Mouse (Mus musculus) urinary bladder, postnatal 36 days (tissue): Measurements from ENCODE around the gene Abca8a.
A peak's percentile ranks its signal among the peaks of the same experiment; 100 is the strongest.

Experiments used
- DNase-seq, 2 experiments: peaks; one replicate each; pipeline ENCODE4 v3.0.0; 2022; ENCODE audit warnings: low spot score in 2 of 2, mixed read lengths in 1 of 2

The Abca8a gene

DNA sequence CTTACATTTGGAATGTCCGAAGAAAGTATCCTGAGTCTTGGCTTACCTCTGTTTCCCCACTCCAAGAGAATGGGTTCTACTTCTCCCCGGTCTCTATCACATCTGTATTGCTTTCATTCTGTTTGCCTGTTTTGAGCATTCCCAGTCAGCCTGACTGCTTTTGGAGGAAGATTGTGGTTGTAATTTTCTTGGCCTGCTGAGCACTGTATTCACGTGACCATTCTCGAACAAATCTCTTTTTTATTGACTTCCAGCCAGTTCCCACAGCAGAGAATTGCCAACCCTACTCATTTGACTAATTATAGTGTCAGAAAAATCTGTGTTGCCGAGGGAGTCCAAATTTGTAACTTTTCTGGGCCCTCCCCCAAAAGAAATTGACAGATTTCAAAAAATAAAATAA lies at the start of gene Abca8a:
Abca8a (minus strand) TSS at position 121 of the 400 bp plus-strand sequence.
- DNase-seq, result peak in 1 of 2 experiments; percentile 11

DNA sequence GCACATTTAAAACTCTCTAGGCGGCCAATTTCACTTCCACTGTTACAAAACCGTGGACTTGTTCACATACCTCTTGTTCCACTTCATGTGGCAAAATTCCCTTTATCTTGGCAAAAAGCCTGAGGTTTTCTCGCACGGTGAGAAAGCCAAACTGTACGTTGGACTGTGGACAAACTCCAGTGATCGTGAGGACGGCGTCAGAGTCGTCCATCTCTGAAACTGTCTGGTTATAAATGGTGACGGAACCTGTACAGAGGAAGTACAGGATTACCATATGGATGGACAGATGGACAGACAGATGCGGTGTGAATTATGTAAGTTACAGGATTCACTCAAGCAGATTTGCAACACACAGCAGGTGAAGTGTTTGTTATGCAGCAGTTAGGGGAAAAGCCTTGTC lies 49.6 kb upstream of the Abca8a start:
- no peak for DNase-seq

DNA sequence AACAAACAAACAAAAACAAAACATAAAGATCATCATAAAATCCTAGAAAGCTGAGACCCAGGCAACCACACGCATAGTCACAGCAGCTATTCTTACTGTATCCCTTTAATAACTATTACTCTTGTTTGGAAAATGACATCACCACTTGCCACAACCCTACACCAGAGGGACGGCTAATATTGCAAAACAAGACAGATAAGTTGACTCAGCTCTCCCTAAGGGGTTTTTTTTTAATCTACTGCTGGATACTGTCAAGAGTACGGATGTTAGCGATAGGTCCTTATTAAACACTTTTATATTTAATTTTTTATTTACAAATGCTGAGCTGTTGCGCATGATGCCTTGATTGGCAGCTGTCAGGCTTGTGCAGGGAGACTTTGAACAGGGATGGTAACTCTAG lies 35.0 kb upstream of the Abca8a start:
- DNase-seq, result no peak

DNA sequence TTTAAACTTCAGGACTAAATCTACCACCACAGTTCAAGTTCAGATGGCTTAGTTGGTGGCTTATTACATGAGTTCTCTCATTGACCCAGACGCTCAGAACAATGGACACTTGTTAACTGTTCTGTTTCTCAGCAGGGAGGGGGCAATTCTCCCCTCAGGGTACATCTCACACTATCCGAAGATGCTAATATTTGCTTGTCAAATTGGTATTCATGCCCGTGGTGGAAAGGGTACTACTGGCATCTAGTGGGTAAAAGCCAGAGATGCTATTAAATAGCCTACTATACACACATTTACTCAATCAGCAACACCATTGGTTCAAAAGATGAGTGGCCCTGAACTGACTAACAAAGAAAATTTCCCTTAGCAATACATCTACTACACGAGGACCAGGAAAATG lies 15.4 kb upstream of the Abca8a start:
- no peak for DNase-seq

DNA sequence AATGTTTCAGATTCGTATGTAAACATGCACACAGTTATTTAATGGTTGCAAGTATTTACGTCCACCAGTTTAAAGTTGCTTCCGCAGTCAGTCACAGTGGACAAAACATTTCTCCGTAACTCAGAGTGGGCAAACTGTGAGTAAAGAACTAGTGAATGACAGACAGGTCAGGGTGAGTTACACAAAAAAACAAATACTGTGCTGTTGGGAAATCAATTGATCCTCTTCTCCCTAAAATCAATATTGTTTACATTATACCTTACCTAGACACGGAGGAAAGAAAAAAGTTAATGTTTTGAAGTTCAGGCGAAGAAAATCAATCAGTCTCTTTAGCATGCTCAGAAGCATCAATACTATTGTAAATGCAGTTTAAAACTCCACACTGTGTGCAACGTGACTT lies 5.7 kb upstream of the Abca8a start:
- no peak for DNase-seq

DNA sequence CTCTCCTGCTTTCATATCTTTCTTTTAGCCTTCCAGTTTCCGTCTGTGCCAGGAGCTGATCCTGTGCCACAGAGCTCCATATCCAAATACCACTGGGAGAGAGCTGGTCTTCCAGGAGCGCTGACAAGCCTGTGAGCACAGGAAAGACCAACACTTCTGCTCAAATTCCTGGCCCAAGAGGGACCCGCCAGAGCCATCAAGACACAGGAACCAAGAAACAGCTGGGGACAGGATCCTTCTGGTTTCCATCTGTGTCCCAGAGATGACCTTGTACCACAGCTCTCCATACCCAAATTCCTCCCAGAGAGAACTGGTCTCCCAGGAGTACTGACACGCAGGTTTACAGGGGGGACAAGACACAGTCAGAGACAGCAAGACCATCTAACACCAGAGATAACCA lies 3.1 kb upstream of the Abca8a start:
- no peak for DNase-seq

DNA sequence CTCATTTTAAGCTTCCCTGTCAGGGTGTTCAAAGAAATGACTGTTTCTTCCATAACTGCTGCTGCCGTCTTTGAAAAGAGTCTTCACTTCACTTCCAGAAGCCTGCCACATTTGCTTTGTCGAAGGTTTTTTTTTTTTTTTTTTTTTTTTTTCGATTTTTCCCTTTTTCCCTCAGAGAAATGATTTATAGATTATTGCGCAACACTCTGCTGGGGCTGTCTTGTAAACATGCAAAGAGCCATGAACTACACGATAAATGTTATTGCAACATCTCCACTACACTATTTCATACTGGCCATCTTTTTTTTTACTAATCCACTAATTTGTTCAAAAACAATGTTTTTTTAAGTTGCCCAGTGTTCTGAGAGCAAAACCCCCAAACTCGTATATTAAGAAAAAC lies 1.7 kb upstream of the Abca8a start:
- DNase-seq, result no peak

DNA sequence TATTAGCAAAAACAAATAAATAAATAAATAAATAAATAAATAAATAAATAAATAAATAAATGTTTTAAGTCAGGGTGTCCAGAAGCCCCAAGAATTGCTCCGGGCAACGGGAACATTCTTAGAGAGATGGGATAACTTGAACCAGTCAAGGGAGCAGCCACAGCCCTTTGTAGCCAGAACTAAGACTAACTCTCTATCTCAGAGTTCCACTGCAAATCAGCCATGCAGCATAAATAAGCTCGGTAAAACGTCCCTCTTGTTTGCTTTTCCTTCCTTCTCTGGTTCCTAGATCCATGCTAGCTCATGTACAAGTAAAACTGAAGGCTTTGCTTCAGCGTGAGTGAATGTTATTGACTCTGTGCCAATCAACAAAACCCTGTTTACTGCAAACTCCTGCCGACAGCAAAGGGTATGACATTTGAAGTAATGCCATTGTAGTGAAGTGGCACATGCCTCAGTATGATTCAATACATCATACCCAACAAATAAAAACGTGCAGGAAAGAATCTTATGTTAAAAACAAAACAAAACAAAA lies 865 bp downstream of the Abca8a start:
- no peak for DNase-seq

DNA sequence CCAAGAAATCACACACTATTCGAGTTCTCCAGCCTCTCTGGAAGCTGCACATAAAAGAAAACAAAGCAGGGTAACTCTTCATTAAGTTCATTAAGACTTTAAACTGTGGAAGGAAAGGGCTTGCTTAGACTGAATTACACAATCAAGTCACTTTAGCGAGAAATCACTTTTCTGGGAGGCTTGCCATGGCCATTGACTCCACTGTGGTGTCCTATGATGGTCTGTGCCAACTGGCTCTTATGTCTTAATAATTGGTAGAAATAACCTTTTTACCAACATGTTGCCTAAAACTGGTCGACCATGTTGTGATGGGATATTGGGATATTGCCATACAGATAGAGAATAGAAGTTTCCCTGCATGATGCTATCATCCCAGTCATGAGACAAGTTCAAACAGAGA lies 1.5 kb downstream of the Abca8a start:
- peak in 1 of 2 experiments; percentile 46 for DNase-seq

DNA sequence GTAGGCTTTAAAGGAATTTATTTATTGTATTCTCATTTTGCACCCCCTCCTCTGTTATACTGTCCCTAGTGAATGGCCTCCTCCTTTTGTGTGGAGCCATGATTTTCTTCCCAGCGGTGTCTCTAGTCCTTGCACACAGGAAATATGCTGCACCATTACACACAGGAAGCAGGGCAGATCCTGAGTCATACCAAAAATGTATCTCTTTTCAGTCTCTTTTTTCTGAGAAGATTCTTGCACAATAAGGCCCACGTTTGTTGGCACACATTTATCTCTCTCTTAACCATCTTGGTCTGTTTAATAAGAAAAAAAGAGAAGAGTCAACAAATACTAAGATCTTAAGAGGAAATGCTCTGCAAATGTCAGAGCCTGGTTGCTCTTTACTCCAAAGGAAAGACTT lies 4.5 kb downstream of the Abca8a start:
- DNase-seq, result no peak

DNA sequence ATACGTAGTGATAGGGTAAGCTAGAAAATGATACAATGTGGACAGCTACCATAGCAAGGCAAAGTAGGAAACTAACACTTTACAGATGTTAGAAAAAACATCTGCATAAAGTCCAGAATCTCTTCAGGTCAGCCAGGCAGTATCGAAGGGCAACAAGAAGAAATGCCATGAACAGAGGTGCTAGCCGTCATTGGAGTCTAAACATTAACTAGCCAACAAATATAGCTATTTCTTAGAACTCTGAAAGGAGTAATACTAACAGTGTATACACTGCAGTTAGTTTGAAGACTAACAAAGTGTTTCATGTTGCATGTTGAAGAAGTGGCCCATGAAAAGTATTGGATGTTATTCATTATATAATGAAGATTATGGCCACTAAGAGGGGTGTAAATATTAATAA lies 23.6 kb downstream of the Abca8a start:
- no peak for DNase-seq

DNA sequence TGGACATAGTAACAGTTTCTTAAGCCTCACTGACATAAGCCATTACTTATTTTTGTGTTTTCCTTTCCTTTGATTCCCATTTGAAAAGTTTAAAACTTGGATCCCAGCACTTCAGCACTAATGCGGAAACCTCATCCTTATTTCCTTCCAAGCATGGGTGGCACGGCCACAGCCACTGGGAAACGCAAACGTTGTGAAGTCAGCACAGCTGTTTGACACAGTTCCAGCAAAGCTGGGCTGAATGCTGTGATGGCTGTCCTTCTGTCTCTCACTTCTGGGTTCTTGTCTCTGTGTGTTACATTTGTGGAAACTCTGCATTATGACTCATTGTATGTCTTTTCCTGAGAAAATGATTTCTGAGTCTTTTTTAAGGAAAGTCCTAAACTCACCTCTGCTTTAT lies 34.7 kb downstream of the Abca8a start:
- DNase-seq, result no peak

DNA sequence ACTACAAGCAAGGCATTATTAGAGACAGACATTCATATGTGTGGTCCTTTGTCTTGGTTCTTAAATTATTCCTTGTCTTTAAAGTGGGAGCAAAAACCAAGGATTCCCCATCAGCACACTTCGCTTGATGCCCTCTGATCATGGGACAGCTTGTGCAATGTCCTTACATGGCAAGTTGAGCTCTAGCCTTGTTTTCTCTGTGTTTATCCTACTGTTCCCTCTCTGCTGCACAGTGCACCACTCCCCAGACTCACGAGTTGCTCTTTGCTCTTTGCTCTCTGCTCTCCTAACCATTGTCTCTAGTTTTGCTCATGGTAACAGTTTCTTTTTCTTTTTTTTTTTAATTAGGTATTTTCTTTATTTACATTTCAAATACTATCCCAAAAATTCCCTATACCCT lies 35.7 kb downstream of the Abca8a start:
- DNase-seq, result no peak

DNA sequence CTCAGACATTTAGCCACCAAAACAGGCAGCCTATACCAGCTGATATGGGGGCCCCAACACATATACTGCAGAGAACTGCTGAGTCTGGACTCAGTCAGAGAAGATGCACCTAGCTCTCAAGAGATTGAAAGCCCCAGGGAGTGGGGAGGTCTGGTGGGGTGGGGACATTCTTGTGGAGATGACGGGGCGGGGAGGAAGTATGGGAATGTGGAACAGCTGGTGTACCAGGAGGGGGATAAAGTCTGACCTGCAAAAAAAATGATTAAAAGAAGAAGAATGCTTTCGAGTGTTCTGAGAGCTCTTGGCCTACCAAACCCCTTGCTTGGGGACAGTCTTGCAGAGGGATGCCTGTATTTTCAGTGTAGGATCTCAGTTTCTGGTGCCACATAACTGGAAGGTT lies 42.1 kb downstream of the Abca8a start:
- DNase-seq, result no peak

DNA sequence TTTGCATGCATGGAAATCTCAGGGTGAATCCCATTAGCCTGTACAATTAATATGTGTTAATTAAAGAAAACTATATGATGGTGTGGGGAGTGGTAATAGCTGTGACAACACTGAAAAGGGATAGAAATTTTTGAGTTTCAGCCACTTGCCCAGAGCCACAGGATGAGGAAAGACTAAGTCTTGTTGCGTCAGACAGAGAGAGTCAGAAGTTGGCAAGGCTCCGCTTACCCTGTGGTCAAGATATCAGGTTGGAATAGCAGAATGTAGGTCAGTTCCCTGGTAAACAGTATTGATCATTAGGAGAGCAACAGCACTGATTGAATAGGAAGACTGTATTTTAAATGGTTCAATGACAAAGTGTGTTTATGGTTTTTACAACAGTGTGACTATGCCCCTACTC lies 58.0 kb downstream of the Abca8a start:
- no peak for DNase-seq

DNA sequence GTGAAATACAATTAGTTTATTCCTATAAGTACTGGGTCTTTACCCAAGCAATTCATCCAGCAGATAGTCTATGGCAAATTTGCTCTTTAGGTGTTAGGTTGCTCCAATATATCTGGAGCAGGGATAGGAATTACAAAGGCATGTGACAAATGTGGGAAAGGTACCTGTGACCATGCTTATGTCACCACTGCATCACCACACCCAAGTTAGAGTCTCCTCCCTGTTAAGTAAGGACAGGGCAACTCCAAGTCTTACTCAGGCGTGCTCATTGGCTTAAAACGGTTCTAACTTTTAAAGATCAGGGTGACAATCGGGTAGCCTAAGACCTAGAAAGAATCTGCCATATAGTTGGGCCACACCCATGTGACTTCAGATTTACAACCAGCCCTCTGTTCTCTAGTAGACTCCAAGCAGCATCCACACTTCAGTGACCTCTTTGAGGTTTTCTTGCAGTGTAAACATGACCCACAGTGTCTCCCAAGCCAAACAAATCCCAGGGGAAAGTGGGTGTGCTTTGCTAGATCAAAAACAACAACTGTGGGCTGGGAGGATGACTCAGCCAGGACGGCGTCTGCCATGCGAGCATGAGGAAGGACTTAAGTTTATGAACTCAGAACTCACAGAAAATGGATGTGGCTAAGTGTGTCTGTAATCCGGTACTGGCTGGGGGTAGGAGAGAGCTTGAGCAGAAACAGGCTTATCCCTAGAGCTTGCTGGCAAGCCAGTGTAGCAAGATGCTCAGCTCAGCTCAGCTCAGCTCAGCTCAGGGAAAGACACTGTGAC lies 66.7 kb downstream of the Abca8a start:
- DNase-seq, result peak; percentile 20 to 33

DNA sequence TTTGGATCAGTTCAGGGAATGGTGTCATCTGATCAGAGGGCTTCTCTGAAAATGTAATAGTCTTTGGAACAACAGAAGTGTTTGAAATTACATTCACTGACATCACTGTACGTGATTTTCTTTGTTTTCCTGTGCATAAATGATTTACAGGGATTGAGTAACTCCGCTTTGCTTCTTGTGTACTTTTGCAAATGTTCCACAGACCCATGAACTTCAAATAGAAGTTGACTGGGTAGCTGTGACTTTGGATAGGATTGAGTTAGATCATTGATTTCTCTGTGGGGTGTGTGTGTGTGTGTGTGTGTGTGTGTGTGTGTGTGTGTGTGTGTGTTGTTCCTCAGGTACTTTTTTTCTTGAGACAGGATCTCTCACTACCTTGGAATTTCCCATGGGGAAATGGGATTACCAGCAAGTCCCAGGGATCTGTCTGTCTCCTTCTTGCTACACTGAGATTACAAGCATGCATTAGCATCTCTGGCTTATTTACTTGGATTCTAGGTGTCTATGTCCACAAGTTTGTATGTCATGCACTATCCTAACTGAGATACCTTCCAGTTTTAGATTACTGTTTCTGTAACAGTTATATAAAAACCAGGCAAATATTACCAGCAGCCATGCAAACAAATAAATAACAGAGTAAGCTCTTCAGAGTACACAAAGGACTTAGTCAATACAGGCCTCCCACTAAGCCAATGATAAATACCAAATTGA lies 84.8 kb downstream of the Abca8a start:
- no peak for DNase-seq

DNA sequence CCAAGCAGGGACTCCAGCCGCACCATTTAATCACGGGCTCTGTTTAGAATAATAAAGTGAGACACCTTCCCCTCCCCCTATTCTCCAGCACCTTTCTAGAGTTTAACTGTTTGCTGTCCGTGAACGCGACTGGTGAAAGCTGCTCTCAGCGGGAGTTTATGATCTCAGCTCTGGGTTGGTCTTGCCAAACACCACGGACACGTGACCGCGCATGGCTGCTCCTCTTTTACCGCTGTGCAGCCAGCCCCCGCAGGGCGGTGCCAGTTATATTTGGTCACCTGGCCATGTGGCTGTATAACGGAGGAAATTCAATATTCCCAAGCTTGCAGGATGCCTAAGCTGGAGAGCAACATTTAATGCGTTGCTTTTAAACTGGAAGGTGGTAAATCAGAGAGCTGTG lies 100.2 kb downstream of the Abca8a start, which contains the start of gene Abca8b:
Abca8b (minus strand) TSS at position 222 of the 400 bp plus-strand sequence.
- DNase-seq, result peak; percentile 43 to 76

DNA sequence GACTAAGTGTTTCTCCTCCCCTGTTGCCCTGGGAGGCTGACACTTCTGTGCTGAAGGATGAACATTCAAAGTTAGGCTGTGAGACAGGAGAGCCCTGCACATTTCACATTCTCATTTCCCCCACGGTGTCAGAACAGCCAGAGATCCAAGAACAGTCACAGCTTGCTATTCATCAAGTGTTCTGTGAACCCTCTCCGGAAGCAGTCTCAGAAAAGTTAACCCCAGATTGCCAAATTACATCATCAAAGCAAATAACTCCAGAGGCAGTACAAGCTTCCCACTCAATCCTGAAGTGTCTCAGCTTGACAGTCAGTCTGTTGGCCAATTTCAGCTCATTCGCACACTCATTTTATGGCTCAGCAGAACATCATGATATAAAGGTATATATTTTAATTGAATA lies 100.8 kb downstream of the Abca8a start:
- DNase-seq, result no peak

DNA sequence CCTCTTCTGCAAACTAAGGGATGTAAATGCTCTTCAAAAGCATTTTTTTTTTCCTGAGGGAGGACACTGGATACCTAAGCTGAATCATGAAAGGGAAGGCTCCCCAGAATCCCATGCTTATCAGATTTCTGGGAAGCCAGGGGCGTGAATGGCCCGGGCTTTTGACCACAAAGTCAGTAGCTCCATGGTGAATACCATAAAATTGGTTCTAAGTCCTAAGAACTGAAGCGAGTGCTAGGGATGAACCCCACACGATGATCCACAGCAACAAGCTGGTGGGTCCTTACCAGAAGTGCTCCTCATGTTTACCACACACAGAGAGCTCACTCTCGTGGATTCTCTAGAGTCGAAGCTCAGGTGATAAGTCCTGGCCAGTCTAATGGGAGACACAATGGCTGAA lies 101.8 kb downstream of the Abca8a start:
- DNase-seq, result no peak

DNA sequence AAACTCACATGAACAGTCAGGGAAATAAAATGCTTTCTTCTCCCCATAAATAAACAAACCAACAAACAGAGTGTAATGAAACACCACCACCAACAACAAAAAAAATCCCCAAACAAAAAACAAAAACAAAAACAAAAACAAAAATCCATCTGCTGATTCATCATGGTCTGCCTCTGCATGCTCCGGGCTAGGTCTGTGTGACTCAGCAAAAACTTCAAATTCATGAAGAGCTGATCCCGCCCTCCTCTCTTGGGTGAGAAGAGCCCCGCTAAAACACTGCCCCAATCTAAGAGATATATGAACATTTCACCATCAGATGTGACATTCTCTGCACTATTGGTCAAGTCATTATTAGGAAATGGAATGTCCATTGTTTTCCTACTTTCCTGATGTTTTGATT lies 104.5 kb downstream of the Abca8a start:
- no peak for DNase-seq

DNA sequence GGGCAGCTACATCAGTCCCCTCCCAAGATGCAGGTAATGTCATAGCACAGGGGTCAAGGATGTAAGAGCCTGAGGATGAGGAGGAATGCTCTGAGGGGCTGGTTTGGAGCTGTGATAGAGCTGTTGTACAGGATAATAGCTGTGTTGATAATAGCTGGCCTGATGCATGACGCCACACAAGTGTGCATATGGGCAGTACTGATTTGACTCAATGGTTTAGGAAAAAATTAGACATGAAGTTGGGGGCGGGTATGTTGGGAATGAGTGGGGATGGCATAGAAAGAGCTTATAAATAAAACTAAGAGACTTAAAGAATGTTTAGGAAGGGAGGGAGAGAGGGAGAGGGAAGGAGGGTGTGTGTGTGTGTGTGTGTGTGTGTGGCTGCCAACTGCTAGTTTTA lies 105.5 kb downstream of the Abca8a start:
- no peak for DNase-seq

DNA sequence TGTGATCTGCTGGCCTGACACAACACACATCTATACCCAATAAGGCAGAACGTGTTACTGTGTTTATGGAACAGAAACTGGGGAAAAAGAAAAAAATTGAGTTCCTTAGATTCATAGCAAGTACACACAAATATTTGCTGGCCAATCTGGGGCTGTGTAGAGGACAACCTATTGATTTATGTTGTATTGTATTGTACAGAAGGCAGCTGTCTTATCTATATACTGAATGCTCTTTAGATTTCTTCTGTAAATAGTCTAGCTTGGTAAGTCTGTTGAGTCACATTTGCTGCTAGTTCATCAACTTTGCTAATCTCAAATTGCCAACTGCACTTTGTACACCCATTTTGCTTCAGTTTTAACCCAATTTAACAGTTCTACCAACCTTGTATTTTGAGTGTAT lies 107.6 kb downstream of the Abca8a start:
- no peak for DNase-seq
